Mouse (Mus musculus): ENCODE measurements at regions not wholly inside any gene's neighbourhood (a gene's known extent, or its start where the extent isn't known, plus 50 kb on each side); places are given as distances from the start of the nearest gene placed in this dataset.

GRCm38 (mm10) chr8:92095276-92095675 lies 262.1 kb upstream of the Irx5 start:
- TF ChIP-seq CHD2 (IDR thresholded peaks at IDR 0.05; ENCODE audit: low read depth, low read length) (no peak), ZNF384 (IDR thresholded peaks at IDR 0.05; ENCODE audit: low read depth, low read length) (no peak), HCFC1 (IDR thresholded peaks at IDR 0.05; ENCODE audit: borderline replicate concordance, insufficient read depth, low read length) (no peak), MAFK (IDR thresholded peaks at IDR 0.05; ENCODE audit: insufficient read depth, low read depth, low read length) (no peak), ZC3H11A (IDR thresholded peaks at IDR 0.05; ENCODE audit: borderline replicate concordance, low read depth, low read length) (no peak)
